Mouse (Mus musculus) myocyte (in vitro differentiated cells): Measurements from ENCODE around the gene Nup85.

Experiments used
- CEBPB ChIP-seq: IDR thresholded peaks from 2 replicates; pipeline ENCODE4 v1.6.1; 2011; ENCODE audit warnings: mild to moderate bottlenecking, moderate library complexity; ENCODE audit not compliant: poor library complexity, insufficient read depth, severe bottlenecking
- E2F4 ChIP-seq: IDR thresholded peaks from one replicate; pipeline ENCODE4 v1.6.1; 2011; ENCODE audit warnings: mild to moderate bottlenecking, control low read depth, moderate library complexity; ENCODE audit not compliant: insufficient read depth
- MAX ChIP-seq: IDR thresholded peaks from one replicate; pipeline ENCODE4 v1.6.1; 2011; ENCODE audit warnings: low read depth, mild to moderate bottlenecking, control low read depth
- MYOD1 ChIP-seq, 3 experiments: IDR thresholded peaks; one replicate each; pipeline ENCODE4 v1.6.1; 2011; ENCODE audit warnings: control low read depth in 2 of 3, low read depth in 2 of 3, mild to moderate bottlenecking in 2 of 3, moderate library complexity in 1 of 3; ENCODE audit not compliant: insufficient read length in 2 of 3, control insufficient read depth in 1 of 3
- POLR2A ChIP-seq: IDR thresholded peaks from one replicate; pipeline ENCODE4 v1.6.1; 2011; ENCODE audit warnings: low read depth, mild to moderate bottlenecking, control low read depth, moderate library complexity; ENCODE audit not compliant: insufficient read length
- POLR2AphosphoS2 ChIP-seq: IDR thresholded peaks from one replicate; pipeline ENCODE4 v1.6.1; 2011; ENCODE audit warnings: low read depth, control low read depth; ENCODE audit not compliant: insufficient read length
- USF1 ChIP-seq: IDR thresholded peaks from one replicate; pipeline ENCODE4 v1.6.1; 2011; ENCODE audit warnings: low read depth, mild to moderate bottlenecking, control low read depth, moderate library complexity

- TF ChIP-seq E2F4, result no peak
- TF ChIP-seq POLR2A, result peak; percentile 13
- no peak for TF ChIP-seq MAX
- no peak for TF ChIP-seq POLR2AphosphoS2
- TF ChIP-seq USF1, result no peak
- no peak for TF ChIP-seq CEBPB
- TF ChIP-seq MYOD1 (IDR thresholded peaks at IDR 0.05; ENCODE audit: control insufficient read depth in 1 of 3, insufficient read length in 2 of 3, low read depth in 2 of 3), result no peak
These were observed 21.4 kb downstream of the Nup85 start for GRCm38 (mm10) chr11:115585573-115586100.
